Mouse (Mus musculus) ES-E14 (cell line): ENCODE data around the gene Fras1.

Source experiments
- MAFK ChIP-seq: IDR thresholded peaks from 2 replicates; pipeline ENCODE4 v1.6.1; 2014; ENCODE audit warnings: mild to moderate bottlenecking, low read depth, low read length, inconsistent platforms; ENCODE audit not compliant: insufficient read depth
- ZC3H11A ChIP-seq: IDR thresholded peaks from 2 replicates; pipeline ENCODE4 v1.6.1; 2012; ENCODE audit warnings: low read depth, mild to moderate bottlenecking, inconsistent platforms, low read length, borderline replicate concordance
- ZNF384 ChIP-seq: IDR thresholded peaks from 2 replicates; pipeline ENCODE4 v1.6.1; 2012; ENCODE audit warnings: low read depth, low read length, inconsistent platforms

DNA sequence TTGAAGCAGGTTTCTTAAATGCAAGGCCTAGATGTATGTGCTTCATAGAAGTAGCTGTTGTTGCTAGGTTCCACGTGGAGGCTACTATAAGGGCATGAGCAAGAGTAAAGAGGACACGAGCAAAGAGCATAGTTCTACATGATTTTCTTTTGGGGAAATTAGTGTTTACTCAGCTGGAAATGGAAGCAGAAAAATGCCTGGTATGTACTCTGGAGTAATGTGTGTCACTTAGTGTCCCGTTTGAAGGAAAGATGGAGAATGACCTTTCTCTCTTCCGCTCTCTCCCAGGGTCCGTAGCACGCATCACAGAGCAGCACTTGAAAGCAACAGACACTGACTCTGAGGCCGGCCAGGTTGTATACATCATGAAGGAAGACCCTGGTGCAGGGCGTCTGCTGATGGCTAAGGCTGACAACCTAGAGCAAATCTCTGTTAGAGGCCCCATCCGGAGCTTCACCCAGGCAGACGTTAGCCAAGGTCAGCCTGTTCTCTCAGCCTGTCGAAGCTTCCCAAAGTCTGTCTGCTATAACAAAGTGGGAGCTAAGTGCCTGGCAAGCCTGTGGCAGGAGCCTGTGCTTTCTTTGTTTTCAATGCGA lies 338.4 kb downstream of the Fras1 start:
- TF ChIP-seq MAFK: no peak
- TF ChIP-seq ZNF384: no peak
- no peak for TF ChIP-seq ZC3H11A
